Mouse (Mus musculus): ENCODE data around the gene Elmo1. TPM values are rescaled to one million over a fixed set of nuclear protein-coding genes. Genes with fewer than 3 reads are reported as not detected.

Elmo1 gene
- total and polyA plus RNA-seq, 3 experiments = 23.1 to 50.2 (median 32.2) TPM

DNA sequence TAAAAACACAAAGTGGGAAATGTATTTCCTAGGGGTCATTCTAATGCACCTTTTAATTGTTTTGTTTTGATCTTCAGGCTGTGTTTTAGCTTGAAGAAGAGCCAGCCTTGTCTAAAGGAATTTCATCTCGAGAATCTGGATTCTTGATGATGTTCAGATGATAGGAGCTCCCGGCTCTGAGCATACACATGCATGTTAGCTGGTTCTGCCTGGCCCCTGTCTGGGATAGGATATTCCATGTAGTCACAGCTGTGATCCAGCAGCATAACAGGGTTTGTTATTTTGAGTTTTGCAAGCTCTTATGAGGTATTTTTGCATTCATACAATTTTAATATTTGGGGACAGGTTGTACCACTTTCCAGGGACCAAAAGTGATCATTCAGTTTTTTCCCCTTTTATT, 19.1 kb downstream of the Elmo1 start:
- H3K36me3 ChIP-seq (replicated peaks in 1 of 2; ENCODE audit: control insufficient read depth in 1 of 2, insufficient read depth in 1 of 2, low read length in 1 of 2) = peaks cover 0 to 11% of the 10 kb centered on the region in 2 experiments
- no peak for DNase-seq (ENCODE audit: extremely low read depth)
- in situ Hi-C loops (cut with MboI; ENCODE audit: low pct_ligation_motif_present, low pct_unique_long_range_greater_than_20kb, low sequenced_read_pairs) (loop anchor here (5.0 to 25.0 kb wide), 2 partner anchors 73 to 1053 kb away; no protein-coding TSS in a partner anchor), dilution Hi-C loops (cut with MboI; ENCODE audit: extremely low pct_ligation_motif_present, extremely low pct_unique_long_range_greater_than_20kb, low sequenced_read_pairs) (no loop called here)
- no peak for TF ChIP-seq GABPA (IDR thresholded peaks at IDR 0.05; ENCODE audit: insufficient replicate concordance, low read depth, low read length)
- TF ChIP-seq RAD21 (IDR thresholded peaks at IDR 0.05; ENCODE audit: low read depth, low read length) = no peak
- TF ChIP-seq CTCF (conservative IDR thresholded peaks at IDR 0.05 in 1 of 2, IDR thresholded peaks at IDR 0.05 in 1 of 2; ENCODE audit: low read depth in 2 of 2, low read length in 2 of 2) = no peak
- no peak for TF ChIP-seq CHD2 (IDR thresholded peaks at IDR 0.05; ENCODE audit: low read length)
- peaks cover 27 to 84% of the 10 kb centered on the region in 2 experiments for H3K4me1 ChIP-seq (ENCODE audit: control insufficient read depth in 1 of 2, insufficient read depth in 2 of 2)
- H3K79me2 ChIP-seq (replicated peaks; ENCODE audit: control insufficient read depth, extremely low read depth, insufficient read depth, poor library complexity, severe bottlenecking) = peaks cover 15% of the 10 kb centered on the region
- peak overlapping the region; percentile 36; the same call in 1 of the 2 replicates for H3K27ac ChIP-seq (ENCODE audit: insufficient read depth, low read depth)
- peak overlapping the region; percentile 79; the same call in 1 of the 2 replicates for H3K4me2 ChIP-seq (ENCODE audit: insufficient read depth, low read depth, poor library complexity, severe bottlenecking)
- no peak overlapping the region for H3K4me3 ChIP-seq (replicated peaks in 1 of 3; ENCODE audit: low read depth in 2 of 3, low read length in 2 of 3, poor library complexity in 1 of 3)
- no peaks in the 10 kb centered on the region for H3K9me3 ChIP-seq (replicated peaks; ENCODE audit: low read length)
- peak overlapping the region; percentile 32; the same call in 1 of the 2 replicates for H3K9ac ChIP-seq (ENCODE audit: insufficient read depth, low read depth)
- H3K27me3 ChIP-seq (replicated peaks) = no peaks in the 10 kb centered on the region

DNA sequence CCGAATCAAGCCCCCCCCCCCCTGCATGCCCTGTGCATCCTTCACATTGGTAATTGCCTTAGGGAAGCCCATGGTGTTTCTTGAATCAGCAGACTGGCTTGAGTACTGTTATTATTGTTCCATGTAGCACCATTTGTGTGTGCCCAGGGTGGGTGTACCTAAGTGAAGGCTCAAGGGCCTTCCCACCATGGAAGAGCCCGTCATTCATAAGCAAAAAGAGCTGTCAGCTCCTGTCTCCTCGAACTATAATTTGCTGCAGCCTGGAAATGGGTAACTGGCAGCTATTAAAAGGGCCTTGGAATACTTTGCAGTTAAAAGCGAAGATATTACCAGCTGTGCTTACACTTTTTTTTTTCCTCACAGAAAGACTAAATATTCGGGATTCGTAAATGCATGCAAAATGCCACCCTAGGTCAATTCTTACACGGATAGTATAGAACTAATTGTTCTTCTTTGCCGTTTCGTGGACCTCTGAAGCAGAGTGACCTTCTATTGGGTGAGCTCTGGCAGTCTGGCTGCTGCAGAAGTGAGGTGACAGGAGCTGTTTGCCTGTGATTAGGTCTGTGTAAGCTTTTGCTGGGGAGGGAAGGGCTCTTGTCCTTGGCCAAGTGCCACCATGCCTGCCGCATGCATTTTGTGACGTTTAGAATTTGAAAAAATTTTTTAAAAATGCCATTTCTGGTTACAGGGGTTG, 19.7 kb downstream of the Elmo1 start:
- TF ChIP-seq POLR2A (IDR thresholded peaks at IDR 0.05; ENCODE audit: low read depth, low read length) = no peak
- TF ChIP-seq JUN (IDR thresholded peaks at IDR 0.05; ENCODE audit: insufficient read depth, low read depth, low read length) = no peak
- no peak for TF ChIP-seq ETS1 (conservative IDR thresholded peaks at IDR 0.05; ENCODE audit: low read depth, low read length)
- no peak for TF ChIP-seq IRF4 (IDR thresholded peaks at IDR 0.05; ENCODE audit: low read depth, low read length)
- no peak for TF ChIP-seq SMC3 (IDR thresholded peaks at IDR 0.05; ENCODE audit: low read depth, low read length)
- no peak for TF ChIP-seq SIN3A (IDR thresholded peaks at IDR 0.05; ENCODE audit: low read length)
- TF ChIP-seq E2F4 (IDR thresholded peaks at IDR 0.05; ENCODE audit: insufficient replicate concordance, low read depth, low read length) = no peak
- no peak for TF ChIP-seq USF1 (IDR thresholded peaks at IDR 0.05; ENCODE audit: low read depth, low read length)
- no peak for TF ChIP-seq MAFK (IDR thresholded peaks at IDR 0.05; ENCODE audit: insufficient replicate concordance, low read length)
- TF ChIP-seq RAD21 (IDR thresholded peaks at IDR 0.05; ENCODE audit: low read depth, low read length) = no peak
- no peak for TF ChIP-seq MAZ (IDR thresholded peaks at IDR 0.05; ENCODE audit: low read depth, low read length)
- no peak for TF ChIP-seq USF2 (conservative IDR thresholded peaks at IDR 0.05; ENCODE audit: low read depth, low read length)
- TF ChIP-seq HCFC1 (IDR thresholded peaks at IDR 0.05; ENCODE audit: low read depth, low read length) = no peak
- TF ChIP-seq CHD1 (IDR thresholded peaks at IDR 0.05; ENCODE audit: low read depth, low read length) = no peak
- no peak for TF ChIP-seq RCOR1 (conservative IDR thresholded peaks at IDR 0.05; ENCODE audit: low read depth, low read length)
- no peak for TF ChIP-seq TCF12 (IDR thresholded peaks at IDR 0.05; ENCODE audit: low read depth, low read length)
- no peak for TF ChIP-seq EP300 (IDR thresholded peaks at IDR 0.05; ENCODE audit: low read length)
- TF ChIP-seq GABPA (IDR thresholded peaks at IDR 0.05; ENCODE audit: insufficient replicate concordance, low read depth, low read length) = no peak
- TF ChIP-seq JUND (conservative IDR thresholded peaks at IDR 0.05; ENCODE audit: low read depth, low read length) = no peak
- Histone ChIP-seq H3K9me3 (replicated peaks; ENCODE audit: low read length) (no peaks in the 10 kb centered on the region), H3K4me3 (replicated peaks in 1 of 3; ENCODE audit: low read depth in 2 of 3, low read length in 2 of 3, poor library complexity in 1 of 3) (no peak overlapping the region), H3K27me3 (replicated peaks) (no peaks in the 10 kb centered on the region), H3K9ac (ENCODE audit: insufficient read depth, low read depth) (no peak overlapping the region), H3K36me3 (replicated peaks in 1 of 2; ENCODE audit: control insufficient read depth in 1 of 2, insufficient read depth in 1 of 2, low read length in 1 of 2) (peaks cover 0 to 5% of the 10 kb centered on the region in 2 experiments), H3K4me1 (ENCODE audit: control insufficient read depth in 1 of 2, insufficient read depth in 2 of 2) (peaks cover 27 to 84% of the 10 kb centered on the region in 2 experiments), H3K27ac (ENCODE audit: insufficient read depth, low read depth) (no peak overlapping the region), H3K79me2 (replicated peaks; ENCODE audit: control insufficient read depth, extremely low read depth, insufficient read depth, poor library complexity, severe bottlenecking) (peaks cover 22% of the 10 kb centered on the region), H3K4me2 (ENCODE audit: insufficient read depth, low read depth, poor library complexity, severe bottlenecking) (no peak overlapping the region; the same call in 1 of the 2 replicates)
- in situ Hi-C loops (cut with MboI; ENCODE audit: low pct_ligation_motif_present, low pct_unique_long_range_greater_than_20kb, low sequenced_read_pairs) (loop anchor here (5.0 to 25.0 kb wide), 2 partner anchors 72 to 1052 kb away; no protein-coding TSS in a partner anchor), dilution Hi-C loops (cut with MboI; ENCODE audit: extremely low pct_ligation_motif_present, extremely low pct_unique_long_range_greater_than_20kb, low sequenced_read_pairs) (no loop called here)
- no peak for DNase-seq (ENCODE audit: extremely low read depth)
